Mouse (Mus musculus): ENCODE data around the gene C1rl.

DNA sequence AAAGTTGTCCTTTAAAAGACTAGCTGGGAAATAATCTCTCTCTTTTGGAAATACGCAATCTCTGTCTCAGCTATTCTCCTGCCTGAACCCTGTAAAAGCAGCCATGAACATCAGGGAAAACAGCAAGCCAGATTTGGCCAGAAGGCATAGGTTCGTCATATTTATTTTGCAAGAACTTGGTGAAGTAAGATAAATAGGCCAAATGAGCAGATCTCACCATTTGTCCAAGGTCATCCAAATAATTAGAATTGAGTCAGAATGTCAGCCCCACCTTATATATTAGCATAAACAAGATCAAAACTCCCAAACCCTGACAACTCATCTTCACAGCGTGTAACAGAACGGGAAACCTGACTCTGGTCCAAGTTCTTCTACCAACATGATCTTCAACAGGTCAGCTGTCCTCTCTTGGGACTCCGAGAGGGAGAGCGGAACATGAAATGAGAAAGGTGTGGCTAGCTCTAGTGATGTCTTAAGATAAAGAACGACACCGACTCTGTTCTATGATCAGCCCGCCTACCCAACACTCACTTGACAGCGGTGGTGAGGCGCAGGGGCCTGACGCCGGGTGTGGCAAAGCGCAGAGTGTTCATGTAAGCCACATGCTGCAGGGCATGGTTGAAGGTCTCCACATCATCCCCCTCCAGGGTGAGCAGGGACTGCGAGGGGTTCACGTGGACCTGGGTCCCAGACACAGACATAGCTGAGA lies 43.8 kb upstream of the C1rl start:
- TF ChIP-seq CTCF (IDR thresholded peaks at IDR 0.05; ENCODE audit: control insufficient read depth, insufficient read depth, insufficient replicate concordance, low read depth, low read length) (no peak), POLR2A (IDR thresholded peaks at IDR 0.05; ENCODE audit: control insufficient read depth, low read depth, low read length) (no peak)

All from testis, adult 2 months (tissue).